Mouse (Mus musculus) limb, embryonic 11.5 days (tissue): ENCODE measurements at regions not wholly inside any gene's neighbourhood (a gene's known extent, or its start where the extent isn't known, plus 50 kb on each side); places are given as distances from the start of the nearest gene placed in this dataset.

Experiments used
- ATAC-seq: fragments of 200-750 bp; cut with Nextera tagmentation; 2 replicates; pipeline ENCODE4 v1.8.0; 2017; ENCODE audit warnings: low read depth; ENCODE audit not compliant: insufficient number of reproducible peaks, low FRiP score, low TSS enrichment
- DNase-seq: peaks from one replicate; pipeline ENCODE4 v3.0.0-alpha.2; 2015; ENCODE audit warnings: low spot score
- H3K27ac ChIP-seq: fragments of 300-500 bp; sonication (generic); replicated peaks from 2 replicates; pipeline ENCODE4 v1.5.1; 2014; ENCODE audit warnings: low read depth, mild to moderate bottlenecking, low read length
- H3K27me3 ChIP-seq: fragments of 300-500 bp; sonication (generic); 2 replicates; pipeline ENCODE4 v1.6.1; 2014; ENCODE audit warnings: mild to moderate bottlenecking, low read length, mixed read lengths; ENCODE audit not compliant: control insufficient read depth, insufficient read depth
- H3K36me3 ChIP-seq: fragments of 300-500 bp; sonication (generic); 2 replicates; pipeline ENCODE4 v1.6.1; 2014; ENCODE audit warnings: mild to moderate bottlenecking, low read length, moderate library complexity, mixed read lengths; ENCODE audit not compliant: control insufficient read depth, insufficient read depth
- H3K4me1 ChIP-seq: fragments of 300-500 bp; sonication (generic); 2 replicates; pipeline ENCODE4 v1.6.1; 2014; ENCODE audit warnings: low read length, mixed read lengths; ENCODE audit not compliant: control insufficient read depth, insufficient read depth
- H3K4me2 ChIP-seq: fragments of 300-500 bp; sonication (generic); 2 replicates; pipeline ENCODE4 v1.6.1; 2014; ENCODE audit warnings: low read depth, mild to moderate bottlenecking, moderate library complexity; ENCODE audit not compliant: severe bottlenecking
- H3K4me3 ChIP-seq: fragments of 300-500 bp; sonication (generic); 2 replicates; pipeline ENCODE4 v1.5.1; 2014; ENCODE audit warnings: low read depth, low read length
- H3K9ac ChIP-seq: fragments of 300-500 bp; sonication (generic); 2 replicates; pipeline ENCODE4 v1.6.1; 2014; ENCODE audit warnings: mild to moderate bottlenecking, low read length
- H3K9me3 ChIP-seq: fragments of 300-500 bp; sonication (generic); 2 replicates; pipeline ENCODE4 v1.6.1; 2016; ENCODE audit warnings: low read length; ENCODE audit not compliant: control insufficient read depth
- whole genome bisulfite sequencing: fragments of 180-500 bp; shearing (Covaris S2); extraction: QIAGEN DNeasy Blood & Tissue Kit; methylation state at CpG from one replicate; pipeline ENCODE4 v1.1.7; 2014; 5-methylcytosine and 5-hydroxymethylcytosine counted together

- no peak for DNase-seq
- WGBS = 92% methylated on average over 5 of the region's 5 CpGs
- ATAC-seq = no peak
Measured at GRCm38 (mm10) chr9:115653116-115653515, 256.1 kb upstream of the Gadl1 start.

GRCm38 (mm10) chr9:115654933-115655332, 254.3 kb upstream of the Gadl1 start:
- no peak for ATAC-seq
- 95% methylated on average over 6 of the region's 6 CpGs for WGBS
- Histone ChIP-seq H3K9me3 (no peaks in the 10 kb centered on the region), H3K9ac (no peak overlapping the region), H3K4me1 (no peaks in the 10 kb centered on the region), H3K4me2 (no peak overlapping the region), H3K27ac (no peak overlapping the region), H3K4me3 (no peak overlapping the region), H3K36me3 (no peaks in the 10 kb centered on the region), H3K27me3 (no peaks in the 10 kb centered on the region)
- no peak for DNase-seq

More at GRCm38 (mm10) chr9:115653116-115653515, 256.1 kb upstream of the Gadl1 start:
- Histone ChIP-seq H3K9ac (no peak overlapping the region), H3K4me1 (no peaks in the 10 kb centered on the region), H3K9me3 (no peaks in the 10 kb centered on the region), H3K4me3 (no peak overlapping the region), H3K27me3 (no peaks in the 10 kb centered on the region), H3K36me3 (no peaks in the 10 kb centered on the region), H3K4me2 (no peak overlapping the region), H3K27ac (no peak overlapping the region)

- Histone ChIP-seq H3K4me2 (no peak overlapping the region), H3K4me3 (no peak overlapping the region), H3K9me3 (no peaks in the 10 kb centered on the region), H3K36me3 (no peaks in the 10 kb centered on the region), H3K4me1 (no peaks in the 10 kb centered on the region), H3K27me3 (no peaks in the 10 kb centered on the region), H3K27ac (no peak overlapping the region), H3K9ac (no peak overlapping the region)
- DNase-seq (no peak), ATAC-seq (no peak)
- WGBS = 77% methylated on average over 2 of the region's 2 CpGs
Measured at GRCm38 (mm10) chr9:115656538-115656937, 252.7 kb upstream of the Gadl1 start.

- no peak for DNase-seq
- Histone ChIP-seq H3K27ac (no peak overlapping the region), H3K4me2 (no peak overlapping the region), H3K9ac (no peak overlapping the region), H3K36me3 (no peaks in the 10 kb centered on the region), H3K4me3 (no peak overlapping the region), H3K4me1 (no peaks in the 10 kb centered on the region), H3K9me3 (no peaks in the 10 kb centered on the region), H3K27me3 (no peaks in the 10 kb centered on the region)
- WGBS = 62% methylated on average over 4 of the region's 4 CpGs
- no peak for ATAC-seq
Measured at GRCm38 (mm10) chr9:115656994-115657713, 252.1 kb upstream of the Gadl1 start.

DNA sequence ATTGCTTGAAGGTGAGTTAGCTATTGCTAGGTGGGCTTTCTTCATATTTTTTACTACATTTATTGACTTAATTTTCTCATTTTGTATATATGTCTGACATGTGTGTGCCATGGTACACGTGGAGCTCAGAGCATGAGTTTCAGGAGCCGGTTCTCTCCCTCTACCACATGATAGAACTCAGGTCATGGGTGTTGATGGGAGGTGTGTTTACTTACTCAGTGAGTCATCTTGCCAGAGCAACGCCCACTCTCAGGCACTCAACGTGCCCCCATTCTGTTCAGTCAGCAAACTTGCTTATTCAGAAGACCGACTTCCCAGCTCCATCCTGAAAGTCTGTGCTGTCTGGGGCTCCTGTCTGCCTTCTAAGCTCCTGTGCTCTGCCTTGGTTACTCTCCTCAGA, 250.8 kb upstream of the Gadl1 start:
- WGBS = 86% methylated on average over 5 of the region's 5 CpGs
- Histone ChIP-seq H3K4me2 (no peak overlapping the region), H3K36me3 (no peaks in the 10 kb centered on the region), H3K9ac (no peak overlapping the region), H3K9me3 (no peaks in the 10 kb centered on the region), H3K4me1 (no peaks in the 10 kb centered on the region), H3K27me3 (no peaks in the 10 kb centered on the region), H3K4me3 (no peak overlapping the region), H3K27ac (no peak overlapping the region)
- no peak for DNase-seq
- no peak for ATAC-seq

DNA sequence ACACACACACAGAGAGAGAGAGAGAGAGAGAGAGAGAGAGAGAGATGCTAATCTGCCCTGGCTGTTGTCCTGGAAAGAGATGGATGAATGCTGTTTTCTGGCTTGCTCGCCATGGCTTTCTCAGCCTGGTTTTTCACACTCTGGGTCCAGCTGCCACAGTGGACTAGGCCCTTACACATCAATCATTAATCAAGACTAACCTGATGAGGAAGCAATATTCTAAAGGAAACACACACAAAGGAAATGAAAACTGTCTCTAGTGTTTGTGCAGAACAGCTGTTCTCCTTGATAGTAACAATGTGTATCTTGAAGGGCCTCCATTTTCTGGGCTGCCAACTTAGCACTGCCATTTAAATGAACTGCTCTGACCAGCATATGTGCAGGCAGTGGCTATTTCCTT, 248.9 kb upstream of the Gadl1 start:
- DNase-seq = no peak
- 71% methylated on average over 1 of the region's 1 CpGs for WGBS

DNA sequence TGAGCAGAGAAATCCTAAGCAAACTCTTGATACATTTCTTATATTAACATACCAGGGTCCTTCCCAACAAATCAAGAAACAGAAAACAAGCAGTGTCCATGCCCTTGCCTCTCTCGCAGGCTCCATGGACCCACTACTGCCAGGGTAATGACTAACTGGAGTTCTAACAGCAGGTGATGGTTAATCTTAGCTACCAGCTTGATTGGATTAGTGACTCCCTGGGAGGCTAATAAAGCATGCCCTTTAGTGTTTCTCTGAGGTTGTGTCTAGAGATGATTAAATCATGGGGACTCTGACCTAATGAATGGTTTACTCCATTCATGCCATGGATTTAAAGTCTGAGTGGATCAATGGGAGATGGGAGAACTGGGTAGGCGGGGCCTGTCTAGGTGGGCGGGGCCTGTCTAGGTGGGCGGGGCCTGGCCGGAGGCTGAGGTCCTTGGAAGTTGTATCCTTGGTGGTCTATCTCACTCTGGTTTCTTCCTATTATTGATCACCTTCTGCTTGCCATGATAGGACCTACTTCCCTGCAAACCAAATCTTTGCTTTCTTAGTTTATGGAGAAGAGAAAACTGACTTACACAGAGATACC, 247.3 kb upstream of the Gadl1 start:
- Histone ChIP-seq H3K4me1 (no peaks in the 10 kb centered on the region), H3K27me3 (no peaks in the 10 kb centered on the region), H3K36me3 (no peaks in the 10 kb centered on the region), H3K27ac (no peak overlapping the region), H3K9me3 (no peaks in the 10 kb centered on the region), H3K9ac (no peak overlapping the region), H3K4me2 (no peak overlapping the region), H3K4me3 (no peak overlapping the region)
- 59% methylated on average over 5 of the region's 5 CpGs for WGBS
- no peak for ATAC-seq
- no peak for DNase-seq

More for the DNA sequence above, 248.9 kb upstream of the Gadl1 start:
- Histone ChIP-seq H3K9me3 (no peaks in the 10 kb centered on the region), H3K36me3 (no peaks in the 10 kb centered on the region), H3K4me2 (no peak overlapping the region), H3K27ac (no peak overlapping the region), H3K27me3 (no peaks in the 10 kb centered on the region), H3K9ac (no peak overlapping the region), H3K4me3 (no peak overlapping the region), H3K4me1 (no peaks in the 10 kb centered on the region)
- no peak for ATAC-seq

DNA sequence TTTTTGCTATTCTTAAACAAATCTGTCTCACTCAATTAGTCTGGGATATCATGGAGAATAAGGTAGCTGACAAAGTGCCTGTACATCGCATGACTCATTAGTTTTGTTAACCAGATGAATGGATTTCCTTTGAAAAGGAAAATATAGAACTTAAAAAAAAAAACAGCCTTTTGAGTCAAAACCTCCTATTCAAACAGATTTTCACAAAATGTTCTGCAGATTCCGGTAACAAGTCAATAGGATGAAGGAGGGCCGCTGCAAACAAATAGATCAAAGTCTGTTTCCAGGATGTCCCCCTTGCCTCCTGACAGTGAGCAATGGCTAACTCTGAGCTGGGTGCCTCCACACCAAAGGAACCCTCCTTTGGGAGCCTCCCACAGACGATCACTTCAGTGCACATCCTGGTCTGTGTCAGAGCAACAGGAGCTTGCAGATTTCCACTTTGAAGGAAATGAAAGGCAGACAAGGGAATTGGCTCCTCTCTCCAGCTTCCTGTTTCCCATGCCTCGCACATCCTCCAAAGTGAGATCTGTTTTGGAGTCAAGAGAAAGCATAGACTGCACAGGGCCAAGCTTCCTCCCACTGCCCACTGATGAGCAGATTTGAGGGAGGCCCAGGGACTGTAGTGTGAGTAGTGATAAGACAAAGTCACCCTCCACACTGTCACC, 243.8 kb upstream of the Gadl1 start:
- no peak overlapping the region for H3K27ac ChIP-seq
- no peak for DNase-seq
- no peak overlapping the region for H3K4me2 ChIP-seq
- H3K27me3 ChIP-seq = no peaks in the 10 kb centered on the region
- ATAC-seq = no peak
- no peaks in the 10 kb centered on the region for H3K36me3 ChIP-seq
- H3K4me3 ChIP-seq = no peak overlapping the region
- no peak overlapping the region for H3K9ac ChIP-seq
- H3K4me1 ChIP-seq = no peaks in the 10 kb centered on the region
- 49% methylated on average over 5 of the region's 5 CpGs for WGBS
- H3K9me3 ChIP-seq = no peaks in the 10 kb centered on the region
